Mouse (Mus musculus): ENCODE results near the gene Reln. TPM values are rescaled to one million over a fixed set of nuclear protein-coding genes. Genes with fewer than 3 reads are reported as not detected.

The Reln gene
- polyA plus RNA-seq, 1 experiment from 2014 or later: 5.1 TPM

- Histone ChIP-seq H3K4me3 (replicated peaks) (peak overlapping the region; percentile 17; the same call in 1 of the 2 replicates), H3K27ac (replicated peaks) (no peak overlapping the region), H3K27me3 (no peaks in the 10 kb centered on the region), H3K36me3 (no peaks in the 10 kb centered on the region), H3K9me3 (replicated peaks) (no peaks in the 10 kb centered on the region), H3K4me2 (replicated peaks) (peak overlapping the region; percentile 43), H3K9ac (no peak overlapping the region), H3K4me1 (0 out of 2 replicates have a peak, but pooled peaks cover 6% of the 10 kb centered on the region)
- 8% methylated on average over 6 of the region's 6 CpGs for WGBS
- ATAC-seq (ENCODE audit: insufficient number of reproducible peaks, low FRiP score, low TSS enrichment, low read depth): no peak
Observed at GRCm38 (mm10) chr5:21866311-21866712, 478.2 kb downstream of the Reln start.

DNA sequence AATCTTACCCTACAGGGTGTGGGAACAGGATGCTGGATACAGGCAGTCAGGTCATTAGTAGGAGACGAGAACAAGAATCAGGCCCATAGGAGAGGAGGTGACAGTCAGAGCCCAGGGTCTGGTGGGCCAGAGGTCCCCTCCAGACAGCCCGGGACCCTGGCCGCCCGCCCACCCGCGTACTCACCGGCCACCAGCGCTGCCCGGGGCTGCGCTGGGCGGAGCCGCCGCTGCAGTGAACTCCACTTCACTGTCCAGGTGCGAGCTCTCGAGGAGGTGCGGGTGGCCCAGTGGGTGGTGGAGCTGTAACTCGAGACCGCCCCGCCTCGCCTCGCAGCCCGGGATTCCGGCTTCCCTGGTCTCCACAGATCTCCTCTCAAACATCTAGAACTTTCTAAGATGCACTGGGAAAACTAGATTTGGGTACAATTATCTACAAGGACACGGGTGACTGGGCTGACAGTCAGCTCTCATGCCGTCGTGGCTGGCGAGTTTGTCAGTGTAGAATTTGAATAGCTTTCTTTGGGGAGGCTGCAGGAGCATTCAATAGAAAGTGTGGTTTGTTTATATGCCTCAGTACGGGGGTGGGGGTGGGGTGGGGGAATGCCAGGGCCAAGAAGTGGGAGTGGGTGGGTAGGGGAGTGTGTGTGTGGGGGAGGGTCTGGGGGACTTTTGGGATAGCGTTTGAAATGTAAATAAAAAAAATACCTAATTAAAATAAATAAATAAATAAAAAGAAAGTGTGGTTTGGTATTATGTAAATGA is 479.0 kb downstream of the Reln start, which contains the start of gene Slc26a5:
Gene Slc26a5, minus strand, starts transcription at position 259 of the 762 bp plus-strand sequence.
- no peak for ATAC-seq (ENCODE audit: insufficient number of reproducible peaks, low FRiP score, low TSS enrichment, low read depth)

GRCm38 (mm10) chr5:21858653-21859052 is 485.8 kb downstream of the Reln start:
- no peaks in the 10 kb centered on the region for H3K36me3 ChIP-seq
- H3K4me3 ChIP-seq (replicated peaks): no peak overlapping the region
- H3K4me1 ChIP-seq: no peaks in the 10 kb centered on the region
- no peak overlapping the region for H3K27ac ChIP-seq (replicated peaks)
- no peak for ATAC-seq (ENCODE audit: insufficient number of reproducible peaks, low FRiP score, low TSS enrichment, low read depth)
- 84% methylated on average over 7 of the region's 7 CpGs for WGBS
- no peaks in the 10 kb centered on the region for H3K9me3 ChIP-seq (replicated peaks)
- no peak overlapping the region for H3K9ac ChIP-seq
- H3K27me3 ChIP-seq: no peaks in the 10 kb centered on the region
- H3K4me2 ChIP-seq (replicated peaks): no peak overlapping the region

More for the DNA sequence above, 479.0 kb downstream of the Reln start, which contains the start of gene Slc26a5:
- under 1% methylated on average over 29 of the region's 29 CpGs for WGBS
- Histone ChIP-seq H3K36me3 (no peaks in the 10 kb centered on the region), H3K9ac (no peak within 1 kb of the TSS), H3K4me1 (0 out of 2 replicates have a peak, but pooled peaks cover 6% of the 10 kb centered on the region), H3K27me3 (no peaks in the 10 kb centered on the region), H3K27ac (replicated peaks) (no peak within 1 kb of the TSS), H3K4me2 (replicated peaks) (peak within 1 kb of the TSS; percentile 43), H3K9me3 (replicated peaks) (no peaks in the 10 kb centered on the region), H3K4me3 (replicated peaks) (peak within 1 kb of the TSS; percentile 27)

DNA sequence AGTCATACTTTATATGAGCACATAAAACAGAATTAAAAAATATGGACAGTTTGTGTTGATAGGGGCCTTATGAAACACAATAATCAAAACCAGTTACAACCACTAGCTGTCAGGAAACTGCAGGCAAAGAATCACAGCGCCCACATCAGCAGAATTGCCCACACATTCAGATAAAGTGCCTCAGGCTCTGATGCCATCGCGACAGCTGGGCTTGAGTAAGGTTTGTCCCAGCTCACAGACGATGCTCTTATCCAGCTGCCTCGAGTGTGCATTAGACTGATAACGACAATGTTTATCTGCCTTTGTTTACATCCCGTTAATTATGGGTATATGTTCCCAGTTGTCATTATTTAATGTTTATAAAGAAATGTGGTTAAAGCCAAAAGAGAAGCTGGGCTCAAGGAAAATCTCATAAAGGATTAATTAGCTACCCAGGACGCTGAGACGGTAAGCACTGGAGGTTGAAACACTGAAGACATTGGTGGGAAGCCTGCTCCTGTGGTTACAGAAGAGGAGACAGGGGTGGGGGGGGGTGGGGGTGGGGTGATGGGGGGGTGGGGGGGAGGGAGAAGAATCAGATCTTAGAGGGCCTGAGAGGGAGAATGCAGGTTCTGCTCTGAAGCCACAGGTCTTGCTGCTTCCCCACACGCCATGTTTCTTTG is 492.7 kb downstream of the Reln start:
- Histone ChIP-seq H3K9ac (no peak overlapping the region), H3K27me3 (no peaks in the 10 kb centered on the region), H3K4me3 (replicated peaks) (no peak overlapping the region), H3K4me2 (replicated peaks) (no peak overlapping the region), H3K36me3 (no peaks in the 10 kb centered on the region), H3K27ac (replicated peaks) (no peak overlapping the region), H3K4me1 (no peaks in the 10 kb centered on the region), H3K9me3 (replicated peaks) (no peaks in the 10 kb centered on the region)
- 35% methylated on average over 10 of the region's 10 CpGs for WGBS
- no peak for ATAC-seq (ENCODE audit: insufficient number of reproducible peaks, low FRiP score, low TSS enrichment, low read depth)

GRCm38 (mm10) chr5:21847438-21847837 is 497.1 kb downstream of the Reln start:
- Histone ChIP-seq H3K36me3 (no peaks in the 10 kb centered on the region), H3K4me1 (no peaks in the 10 kb centered on the region), H3K9ac (no peak overlapping the region), H3K27ac (replicated peaks) (no peak overlapping the region), H3K27me3 (no peaks in the 10 kb centered on the region), H3K4me3 (replicated peaks) (no peak overlapping the region), H3K4me2 (replicated peaks) (no peak overlapping the region), H3K9me3 (replicated peaks) (no peaks in the 10 kb centered on the region)
- ATAC-seq (ENCODE audit: insufficient number of reproducible peaks, low FRiP score, low TSS enrichment, low read depth): no peak
- 78% methylated on average over 6 of the region's 6 CpGs for WGBS

GRCm38 (mm10) chr5:21846616-21847290 is 497.7 kb downstream of the Reln start:
- no peaks in the 10 kb centered on the region for H3K4me1 ChIP-seq
- no peak for ATAC-seq (ENCODE audit: insufficient number of reproducible peaks, low FRiP score, low TSS enrichment, low read depth)
- WGBS: 79% methylated on average over 20 of the region's 20 CpGs

GRCm38 (mm10) chr5:21844676-21845075 is 499.8 kb downstream of the Reln start:
- Histone ChIP-seq H3K4me3 (replicated peaks) (no peak overlapping the region), H3K9me3 (replicated peaks) (no peaks in the 10 kb centered on the region), H3K36me3 (no peaks in the 10 kb centered on the region), H3K27me3 (no peaks in the 10 kb centered on the region), H3K4me2 (replicated peaks) (no peak overlapping the region), H3K27ac (replicated peaks) (no peak overlapping the region), H3K4me1 (no peaks in the 10 kb centered on the region), H3K9ac (no peak overlapping the region)
- no peak for ATAC-seq (ENCODE audit: insufficient number of reproducible peaks, low FRiP score, low TSS enrichment, low read depth)
- WGBS: 63% methylated on average over 4 of the region's 4 CpGs

More at GRCm38 (mm10) chr5:21846616-21847290, 497.7 kb downstream of the Reln start:
- no peak overlapping the region for H3K27ac ChIP-seq (replicated peaks)
- no peaks in the 10 kb centered on the region for H3K9me3 ChIP-seq (replicated peaks)
- H3K36me3 ChIP-seq: no peaks in the 10 kb centered on the region
- no peak overlapping the region for H3K4me2 ChIP-seq (replicated peaks)
- no peak overlapping the region for H3K9ac ChIP-seq
- no peak overlapping the region for H3K4me3 ChIP-seq (replicated peaks)
- H3K27me3 ChIP-seq: no peaks in the 10 kb centered on the region

Other genes with a start within 250 kb of the Reln start
- 30.3 and 32.7 TPM in 2 replicates for gene Orc5, start 205.7 kb upstream of the Reln start, polyA plus RNA-seq (2015; fragmentation: Nextera tagmentation; extraction: Ambion mirVana)

Data from embryonic facial prominence, embryonic 15.5 days (tissue).